Mouse (Mus musculus) 3134 (cell line): ENCODE results near the gene Taf8.

Source experiments
- DNase-seq: peaks from one replicate; pipeline ENCODE4 v3.0.0-alpha.2; 2011; ENCODE audit warnings: low spot score; ENCODE audit not compliant: insufficient read length; ENCODE audit errors: extremely low read depth

The Taf8 gene

GRCm38 (mm10) chr17:47501946-47502706 is at the start of gene Taf8:
TSS of gene Taf8 (minus strand) at chr17:47502292.
- peak; percentile 98 for DNase-seq

GRCm38 (mm10) chr17:47551049-47551448 is 49.0 kb upstream of the Taf8 start:
- no peak for DNase-seq

- no peak for DNase-seq
Measured at GRCm38 (mm10) chr17:47545861-47546331, 43.8 kb upstream of the Taf8 start.

GRCm38 (mm10) chr17:47545154-47545553 is 43.1 kb upstream of the Taf8 start:
- DNase-seq, result no peak

GRCm38 (mm10) chr17:47543051-47543650 is 41.1 kb upstream of the Taf8 start:
- DNase-seq, result no peak

GRCm38 (mm10) chr17:47542061-47542460 is 40.0 kb upstream of the Taf8 start:
- DNase-seq, result no peak

- no peak for DNase-seq
Measured at GRCm38 (mm10) chr17:47539128-47539527, 37.0 kb upstream of the Taf8 start.

GRCm38 (mm10) chr17:47538049-47538448 is 36.0 kb upstream of the Taf8 start:
- DNase-seq, result no peak

GRCm38 (mm10) chr17:47535812-47536236 is 33.7 kb upstream of the Taf8 start:
- DNase-seq, result no peak

GRCm38 (mm10) chr17:47533691-47534090 is 31.6 kb upstream of the Taf8 start:
- no peak for DNase-seq

- no peak for DNase-seq
Measured at GRCm38 (mm10) chr17:47532364-47532763, 30.3 kb upstream of the Taf8 start.

- no peak for DNase-seq
Measured at GRCm38 (mm10) chr17:47531387-47531818, 29.3 kb upstream of the Taf8 start.

GRCm38 (mm10) chr17:47529595-47529994 is 27.5 kb upstream of the Taf8 start:
- DNase-seq, result no peak

- DNase-seq, result no peak
Measured at GRCm38 (mm10) chr17:47528919-47529318, 26.8 kb upstream of the Taf8 start.

GRCm38 (mm10) chr17:47527581-47528300 is 25.6 kb upstream of the Taf8 start:
- no peak for DNase-seq

GRCm38 (mm10) chr17:47526856-47527520 is 24.9 kb upstream of the Taf8 start:
- no peak for DNase-seq

- no peak for DNase-seq
Measured at GRCm38 (mm10) chr17:47524991-47525390, 22.9 kb upstream of the Taf8 start.

GRCm38 (mm10) chr17:47524055-47524454 is 22.0 kb upstream of the Taf8 start:
- no peak for DNase-seq

- no peak for DNase-seq
Measured at GRCm38 (mm10) chr17:47523211-47523682, 21.2 kb upstream of the Taf8 start.

GRCm38 (mm10) chr17:47522536-47522935 is 20.4 kb upstream of the Taf8 start:
- no peak for DNase-seq
